Mouse (Mus musculus) neutrophil, adult 5-6 weeks (primary cell): ENCODE measurements around the gene Oit1. TPM values are rescaled to one million over a fixed set of nuclear protein-coding genes. Genes with fewer than 3 reads are reported as not detected.

ENCODE experiments used
- ATAC-seq: fragments of 151-379, 151-347 bp; 2 replicates; pipeline ENCODE4 v1.8.0; 2017; ENCODE audit warnings: mild to moderate bottlenecking, moderate TSS enrichment; ENCODE audit not compliant: insufficient number of reproducible peaks, poor library complexity, low FRiP score, severe bottlenecking; ENCODE audit errors: extremely low read depth
- total RNA-seq: library from RNA; stranded (forward); fragments of 200-1000 nt; gene quantifications from 2 replicates; pipeline ENCODE4 v1.2.3, GENCODE M21; 2017

Oit1 gene
- total RNA-seq: not detected in 2 replicates

DNA sequence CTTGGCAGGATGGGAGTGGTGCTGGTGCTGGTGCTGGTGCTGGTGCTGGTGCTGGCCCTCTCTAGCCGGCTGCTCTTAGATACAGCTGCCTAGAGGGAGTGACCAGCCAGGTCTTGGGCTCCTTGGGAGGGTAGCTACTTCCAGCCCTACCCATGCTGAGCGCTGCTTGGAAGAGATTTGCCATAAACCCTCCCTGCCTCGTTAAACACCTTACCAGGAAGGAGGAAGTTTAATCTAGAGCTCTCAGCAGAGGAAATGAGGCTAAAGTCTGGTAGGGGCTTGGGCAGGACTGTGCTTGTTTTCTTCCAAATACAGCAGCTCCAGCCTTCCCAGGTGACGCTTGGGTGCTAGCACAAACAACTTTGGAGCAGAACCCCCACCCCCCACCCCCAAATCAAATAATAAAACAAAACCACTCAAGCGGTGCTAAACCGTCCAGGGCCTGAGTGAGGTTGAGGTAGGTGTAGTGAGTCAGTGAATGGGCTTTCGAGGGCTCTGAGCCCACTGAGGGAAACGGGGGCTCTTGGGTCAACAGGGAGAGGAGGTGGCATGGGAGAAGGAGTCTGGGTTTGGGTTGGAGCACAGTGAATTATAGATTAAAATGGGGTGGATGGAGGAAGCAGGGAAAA, at the start of gene Oit1:
Gene Oit1 (minus strand): TSS at position 70 of the 629 bp plus-strand sequence.
- ATAC-seq: no peak

DNA sequence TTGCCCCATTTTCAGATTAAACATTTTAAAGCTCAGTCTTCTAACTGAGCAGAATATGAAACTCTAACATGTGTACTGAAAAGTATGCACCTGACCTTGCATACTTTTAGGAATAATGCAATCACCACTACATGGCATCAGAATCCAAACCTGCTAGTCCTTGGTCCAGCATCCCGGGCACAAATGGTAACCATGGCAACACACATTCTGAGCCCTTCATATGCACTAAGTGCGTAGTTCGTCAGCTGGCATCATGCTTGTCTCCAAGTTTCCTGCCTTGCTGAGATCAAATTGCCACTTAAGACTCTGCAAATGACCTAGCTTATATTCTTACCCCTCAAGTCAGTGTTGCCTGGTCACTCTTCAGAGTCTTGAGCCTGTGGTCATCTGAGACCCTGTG, 44.3 kb upstream of the Oit1 start:
- no peak for ATAC-seq

GRCm38 (mm10) chr14:8421199-8421787, 42.7 kb upstream of the Oit1 start:
- no peak for ATAC-seq

DNA sequence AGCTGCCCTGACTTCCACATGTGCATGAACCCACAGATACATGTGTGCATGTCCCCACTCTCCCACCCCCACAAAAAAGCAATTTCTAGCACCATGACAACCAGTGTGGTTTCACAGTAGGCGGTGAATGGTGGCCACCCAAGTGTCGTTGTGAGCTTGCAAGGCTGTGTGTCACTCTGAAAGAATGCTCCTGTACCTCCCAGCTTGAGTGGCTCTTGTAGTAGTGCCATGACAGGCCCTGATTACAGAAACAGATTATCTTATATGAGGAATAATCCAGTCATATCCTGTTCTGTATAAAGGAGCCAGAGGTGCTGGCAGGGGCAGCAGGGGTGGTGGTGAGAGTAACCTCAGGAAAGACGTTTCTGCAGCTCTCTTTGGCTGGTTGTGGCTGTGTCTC, 40.1 kb upstream of the Oit1 start:
- no peak for ATAC-seq

GRCm38 (mm10) chr14:8405946-8406345, 27.4 kb upstream of the Oit1 start:
- ATAC-seq: no peak

DNA sequence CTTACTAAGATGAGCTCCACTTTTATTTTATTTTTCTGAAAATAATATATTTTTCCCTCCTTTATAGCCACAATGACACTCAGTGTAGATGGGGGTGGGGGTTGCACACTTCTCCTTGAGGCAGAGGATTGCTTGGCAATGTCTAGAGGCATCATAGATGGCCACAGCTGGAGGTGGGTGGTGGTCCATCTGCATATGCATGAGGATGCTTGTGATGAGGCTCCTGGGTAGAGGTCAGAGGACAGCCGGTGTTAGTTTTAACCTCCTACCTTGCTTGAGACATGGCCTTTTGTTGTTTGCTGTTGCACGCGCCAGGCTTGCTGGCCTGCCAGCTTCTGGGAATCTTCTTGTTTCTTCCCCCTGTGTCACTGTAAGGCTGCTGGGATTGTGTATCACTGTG, 24.8 kb upstream of the Oit1 start:
- ATAC-seq: no peak

DNA sequence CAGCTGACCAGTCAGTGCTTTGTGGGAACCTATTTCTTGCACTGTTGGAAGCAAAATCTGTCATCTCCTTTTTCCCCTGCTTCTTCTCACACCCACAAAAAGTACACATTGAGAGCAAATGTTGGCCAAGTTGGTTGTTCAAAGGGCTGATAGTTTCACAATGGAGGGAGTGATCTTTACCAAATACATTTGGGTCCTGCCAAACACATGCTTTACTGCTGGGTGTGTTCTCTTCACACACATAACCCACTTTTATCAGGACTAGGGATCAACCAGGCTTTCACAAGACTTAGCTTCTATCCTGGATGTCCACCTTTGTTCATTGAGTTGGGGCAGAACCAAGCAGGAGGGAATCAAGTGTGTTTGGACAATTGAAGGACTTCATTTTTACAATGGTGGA, 20.0 kb upstream of the Oit1 start:
- no peak for ATAC-seq

DNA sequence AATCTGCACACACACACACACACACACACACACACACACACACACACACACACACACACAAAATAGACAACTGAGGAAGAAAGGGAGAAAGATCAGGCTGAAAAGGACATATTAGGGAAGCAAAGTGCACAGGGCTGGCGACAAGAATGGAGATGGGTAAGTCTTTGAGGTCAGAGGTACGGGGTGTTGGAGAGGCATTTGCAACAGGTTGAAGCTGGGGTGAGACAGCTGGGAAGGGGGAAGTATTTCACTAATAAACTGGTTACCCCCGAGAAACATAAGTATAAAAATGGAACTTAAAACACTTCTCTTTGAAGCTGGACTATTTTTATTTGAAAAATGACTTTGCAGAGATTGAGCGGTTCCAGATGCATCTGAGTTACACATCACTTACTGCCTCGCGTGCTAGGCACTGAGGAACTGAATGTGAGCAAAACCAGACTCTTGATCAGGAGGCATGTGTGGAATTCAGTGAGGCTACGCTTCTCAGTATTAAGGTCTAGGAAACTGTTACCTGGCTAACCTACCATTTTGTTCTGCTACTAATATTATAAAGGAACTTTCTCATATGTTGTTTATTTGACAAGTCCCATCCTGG, 17.2 kb upstream of the Oit1 start:
- ATAC-seq: no peak

GRCm38 (mm10) chr14:8392181-8392825, 13.7 kb upstream of the Oit1 start:
- no peak for ATAC-seq

DNA sequence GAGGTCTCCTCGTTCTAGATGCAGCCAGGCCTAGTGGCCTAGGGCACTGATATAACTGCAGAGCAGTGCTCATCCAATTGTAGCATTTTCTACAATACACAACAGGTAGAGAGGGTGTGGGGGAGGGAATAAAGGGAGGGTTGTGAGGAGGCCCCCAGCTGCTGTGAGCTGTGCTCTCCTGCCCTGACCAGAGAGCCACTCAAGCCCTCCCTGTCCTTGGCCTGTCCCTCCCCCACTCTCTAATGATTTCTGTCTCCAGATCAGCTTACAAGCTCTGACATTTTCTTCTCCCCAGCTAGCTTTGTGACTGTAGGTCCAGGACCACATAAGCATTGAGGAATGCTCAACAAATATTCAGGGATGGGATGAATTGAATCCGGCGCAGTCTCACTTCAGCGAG, 9.2 kb downstream of the Oit1 start:
- ATAC-seq: no peak

DNA sequence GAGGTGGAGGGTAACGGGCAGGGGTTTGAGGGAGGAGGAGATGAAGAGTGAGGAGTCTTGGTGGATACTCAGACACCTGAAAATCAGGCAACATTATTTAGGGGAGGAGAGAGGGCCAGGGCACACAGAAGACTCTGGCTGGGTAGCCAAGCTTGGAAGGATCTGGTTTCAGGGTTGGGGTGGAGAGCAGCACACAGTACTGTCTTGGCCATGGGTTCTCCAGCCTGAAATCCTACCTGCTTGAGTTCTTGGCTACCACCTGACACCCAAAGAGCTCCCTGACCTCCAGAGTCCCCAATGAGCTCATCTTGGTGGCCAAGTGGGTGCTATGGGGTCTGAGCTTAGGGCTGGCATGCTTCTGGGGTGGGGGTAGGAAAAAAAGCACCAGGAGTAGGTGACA, 9.7 kb downstream of the Oit1 start:
- no peak for ATAC-seq

GRCm38 (mm10) chr14:8367727-8368520, 10.6 kb downstream of the Oit1 start:
- no peak for ATAC-seq

- no peak for ATAC-seq
Observed at GRCm38 (mm10) chr14:8367121-8367520, 11.4 kb downstream of the Oit1 start.

DNA sequence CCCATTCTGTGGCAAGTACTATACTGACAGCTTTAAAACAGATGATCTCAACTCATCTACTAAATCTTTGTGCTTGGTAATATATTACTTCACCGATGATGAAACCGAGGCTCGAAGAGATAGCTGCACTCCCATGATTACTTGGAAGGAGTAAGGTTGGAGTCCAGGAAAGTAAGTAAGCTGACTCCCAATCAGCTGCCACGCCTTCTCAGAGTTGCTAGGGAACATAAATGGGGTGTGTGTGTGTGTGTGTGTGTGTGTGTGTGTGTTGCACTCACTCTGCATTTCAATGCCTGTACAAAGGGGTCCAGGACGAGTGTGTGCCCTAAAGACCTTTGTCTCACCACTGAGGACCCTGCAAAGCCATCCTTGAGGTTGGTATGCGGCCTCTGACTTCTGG, 12.7 kb downstream of the Oit1 start:
- ATAC-seq: no peak

DNA sequence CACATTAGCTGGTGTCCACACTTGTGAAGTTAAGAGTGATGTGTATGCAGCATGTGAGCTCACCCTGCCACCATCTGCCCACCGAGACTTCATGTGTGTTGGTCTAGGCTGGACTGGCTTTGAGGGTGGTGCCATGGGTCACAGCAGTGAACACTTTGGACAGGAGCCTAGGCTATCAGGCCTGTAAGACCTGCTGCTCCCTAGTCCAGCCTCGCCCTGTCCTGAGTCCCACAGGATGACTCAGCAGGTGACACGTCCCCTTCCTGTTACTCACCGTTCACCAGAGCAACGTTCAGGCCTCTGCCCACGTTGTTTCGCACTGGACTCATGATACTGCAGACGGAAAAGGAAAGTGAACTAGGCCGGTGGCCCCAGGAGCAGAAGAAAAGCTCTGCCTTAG, 21.7 kb downstream of the Oit1 start:
- no peak for ATAC-seq

DNA sequence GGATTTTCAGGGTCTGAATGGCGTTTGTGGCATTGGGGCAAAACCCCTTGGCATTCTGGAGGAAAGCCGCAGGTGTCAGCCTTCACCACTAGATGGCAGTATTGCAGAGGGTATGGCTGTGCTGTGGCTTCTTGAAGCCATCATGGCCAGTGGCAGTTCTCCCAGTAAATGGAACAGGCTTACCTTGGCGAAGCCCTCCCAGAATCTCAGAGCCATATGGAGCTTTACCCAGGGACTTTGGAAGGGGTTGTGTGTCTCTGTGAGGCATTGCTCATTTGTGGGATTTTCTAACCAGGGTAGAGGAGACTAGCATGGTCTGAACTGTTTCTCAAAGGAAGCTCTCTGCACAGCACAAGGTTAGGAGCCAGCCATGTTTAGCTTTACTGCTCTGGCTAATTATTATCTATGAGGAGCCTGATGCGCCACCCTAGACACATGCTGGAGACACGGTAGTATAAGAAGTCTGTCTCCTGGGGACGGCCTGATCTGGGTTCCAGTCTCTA, 22.5 kb downstream of the Oit1 start:
- ATAC-seq: no peak

DNA sequence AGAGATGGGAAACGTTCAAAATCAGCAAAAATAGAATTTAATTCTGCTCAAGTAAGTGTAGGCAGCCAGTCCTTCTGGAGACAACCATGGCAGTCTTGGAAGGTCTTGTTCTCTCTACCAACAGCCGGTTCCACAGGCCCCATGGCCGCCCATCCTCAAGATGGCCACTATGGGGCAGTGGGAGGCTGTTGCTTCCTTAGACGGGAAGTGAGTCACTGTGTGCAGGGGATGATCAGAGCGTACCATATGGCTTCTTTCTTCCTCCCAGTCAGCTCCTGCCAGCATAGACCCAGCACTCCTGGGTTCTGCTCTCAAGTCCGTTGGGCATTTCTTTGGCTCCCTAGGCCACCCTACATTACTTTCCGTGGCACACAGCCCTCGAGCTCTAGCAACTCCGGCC, 29.6 kb downstream of the Oit1 start:
- no peak for ATAC-seq

DNA sequence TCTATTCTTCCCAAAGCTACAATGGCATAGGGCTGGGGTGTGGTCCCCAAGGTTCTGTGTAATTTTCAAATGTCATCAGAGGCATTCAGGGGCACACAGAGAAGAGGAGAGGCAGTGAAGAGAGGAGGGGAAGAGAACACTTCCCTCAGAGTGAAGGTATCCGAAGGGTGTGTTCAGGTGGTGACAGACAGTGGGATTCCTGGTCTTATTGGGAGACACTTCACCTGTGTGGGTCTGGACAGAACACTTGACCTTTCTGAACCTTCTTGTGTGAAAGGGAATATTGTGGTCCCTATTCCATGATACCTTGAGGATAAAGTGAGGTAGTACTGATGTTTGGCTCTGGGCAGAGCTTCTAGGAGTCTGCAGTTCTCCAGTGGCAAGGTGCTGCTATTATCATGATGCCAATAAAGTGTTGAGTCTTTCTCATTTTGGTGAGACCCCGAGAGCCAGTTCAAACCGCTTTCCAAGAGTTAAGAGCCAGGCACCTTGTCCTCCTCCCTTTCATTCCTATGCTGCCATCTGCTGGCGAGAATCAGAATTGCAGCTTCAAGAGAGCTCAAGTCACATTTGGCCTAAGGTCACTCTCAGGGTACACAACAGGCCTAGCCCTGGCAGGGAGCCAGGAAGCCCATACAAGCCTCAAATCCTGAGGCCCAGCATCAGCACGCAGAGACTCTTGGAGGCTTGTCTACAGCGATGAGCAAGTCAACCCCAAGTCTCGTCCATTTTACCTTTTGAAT, 32.1 kb downstream of the Oit1 start:
- peak; percentile 37 for ATAC-seq

DNA sequence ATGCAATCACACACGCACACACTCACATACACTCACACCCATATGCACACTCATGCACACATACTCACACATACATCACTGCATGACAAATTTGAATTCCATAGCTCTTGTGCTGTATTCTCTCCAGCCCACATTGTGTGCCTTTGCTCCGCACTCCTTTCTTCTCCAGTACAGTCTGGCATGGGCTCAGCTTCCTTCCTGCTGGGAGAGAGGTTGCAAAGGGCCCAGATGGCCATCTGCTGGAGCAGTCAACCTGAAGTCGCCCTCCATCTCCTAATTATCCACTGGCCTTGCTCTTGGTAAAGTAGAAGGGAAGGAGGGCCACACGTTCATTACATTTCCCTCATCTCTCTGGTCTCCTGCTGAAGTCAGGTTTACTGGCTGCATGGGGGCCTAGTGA, 33.0 kb downstream of the Oit1 start:
- ATAC-seq: no peak
